Mouse (Mus musculus): Measurements from ENCODE around the gene Ppp3ca. TPM values are rescaled to one million over a fixed set of nuclear protein-coding genes. Genes with fewer than 3 reads are reported as not detected.

Gene Ppp3ca
- total and polyA plus RNA-seq, 3 experiments: 17.4 to 40.6 (median 32.0) TPM

DNA sequence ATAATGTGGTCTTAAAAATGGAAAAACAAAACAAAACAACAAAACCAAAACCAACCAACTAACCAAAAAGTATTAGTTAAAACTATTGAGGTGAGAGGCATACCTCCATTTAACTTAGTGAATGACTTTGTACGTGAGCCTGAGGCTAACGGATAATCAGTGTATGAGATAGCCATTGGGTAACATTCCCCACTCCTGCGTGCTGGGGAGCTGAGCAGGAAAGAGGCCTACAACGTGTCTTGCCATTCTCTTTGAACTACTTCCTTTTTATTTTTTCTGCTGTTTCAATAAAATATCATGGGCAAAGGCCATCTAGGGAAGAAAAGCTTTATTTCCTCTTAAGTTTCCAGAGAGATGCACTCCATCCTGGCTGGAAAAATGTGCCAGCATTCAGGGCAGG is 103.3 kb downstream of the Ppp3ca start:
- Histone ChIP-seq H3K9me3 (replicated peaks; ENCODE audit: insufficient read depth, low read length) (no peaks in the 10 kb centered on the region), H3K4me1 (ENCODE audit: control insufficient read depth in 1 of 2, insufficient read depth in 2 of 2, low read length in 2 of 2) (peaks cover 29 to 32% of the 10 kb centered on the region in 2 experiments), H3K4me3 (ENCODE audit: control insufficient read depth in 1 of 2, insufficient read depth in 1 of 2, low read depth in 2 of 2, low read length in 2 of 2) (no peak overlapping the region), H3K9ac (ENCODE audit: control insufficient read depth, low read depth, low read length, poor library complexity, severe bottlenecking) (no peak overlapping the region), H3K27ac (ENCODE audit: control insufficient read depth, low read depth, low read length) (no peak overlapping the region), H3K27me3 (ENCODE audit: control insufficient read depth in 1 of 2, insufficient read depth in 2 of 2, low read length in 2 of 2) (no peaks in the 10 kb centered on the region), H3K36me3 (ENCODE audit: control insufficient read depth in 1 of 2, insufficient read depth in 2 of 2, low read length in 2 of 2) (peaks cover 0 to 43% of the 10 kb centered on the region in 2 experiments; a peak in 2 of 4 replicates), H3K79me2 (ENCODE audit: control insufficient read depth, insufficient read depth, low read length, poor library complexity) (peaks cover 6% of the 10 kb centered on the region; the same call in 1 of the 2 replicates)
- TF ChIP-seq CTCF (IDR thresholded peaks at IDR 0.05 in 2 of 3, conservative IDR thresholded peaks at IDR 0.05 in 1 of 3; ENCODE audit: control insufficient read depth in 1 of 3, insufficient read depth in 1 of 3, low read depth in 2 of 3, low read length in 3 of 3, poor library complexity in 1 of 3, severe bottlenecking in 1 of 3): no peak
- TF ChIP-seq MAZ (IDR thresholded peaks at IDR 0.05; ENCODE audit: low read depth, low read length): no peak
- no peak for TF ChIP-seq ETS1 (IDR thresholded peaks at IDR 0.05; ENCODE audit: low read depth, low read length)
- TF ChIP-seq ELF1 (IDR thresholded peaks at IDR 0.05; ENCODE audit: low read depth, low read length): no peak
- TF ChIP-seq POLR2A (IDR thresholded peaks at IDR 0.05; ENCODE audit: control insufficient read depth in 1 of 2, insufficient read depth in 1 of 2, low read depth in 1 of 2, low read length in 2 of 2, poor library complexity in 1 of 2): no peak
- no peak for TF ChIP-seq NELFE (IDR thresholded peaks at IDR 0.05; ENCODE audit: low read depth, low read length)
- no peak for TF ChIP-seq MAFK (IDR thresholded peaks at IDR 0.05; ENCODE audit: borderline replicate concordance, low read depth, low read length)
- no peak for DNase-seq (ENCODE audit: low read depth, low spot score)

DNA sequence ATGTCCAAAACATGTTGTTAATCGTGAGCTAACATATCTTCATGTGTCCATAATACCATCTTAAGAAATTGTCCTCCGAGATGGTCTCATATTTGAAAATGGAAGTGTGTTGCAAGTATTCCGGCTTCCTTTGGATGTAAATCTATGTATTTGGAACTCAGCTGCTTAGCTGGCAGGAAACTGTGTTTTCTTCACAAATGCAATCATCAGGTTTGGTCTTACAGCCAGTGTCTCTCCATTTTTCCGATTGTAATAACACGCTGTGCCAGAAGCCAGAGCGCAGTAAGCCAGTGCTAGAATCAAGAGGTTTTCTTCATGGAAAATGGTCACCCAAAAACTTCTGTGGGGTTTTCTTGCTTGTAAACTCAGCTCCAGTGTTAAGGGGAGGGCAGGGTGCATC is 104.3 kb downstream of the Ppp3ca start:
- H3K9me3 ChIP-seq (replicated peaks; ENCODE audit: insufficient read depth, low read length): no peaks in the 10 kb centered on the region
- no peaks in the 10 kb centered on the region for H3K27me3 ChIP-seq (ENCODE audit: control insufficient read depth in 1 of 2, insufficient read depth in 2 of 2, low read length in 2 of 2)
- DNase-seq (ENCODE audit: low read depth, low spot score): no peak
- no peak overlapping the region for H3K27ac ChIP-seq (ENCODE audit: control insufficient read depth, low read depth, low read length)
- TF ChIP-seq ETS1 (IDR thresholded peaks at IDR 0.05; ENCODE audit: low read depth, low read length) (no peak), USF1 (IDR thresholded peaks at IDR 0.05; ENCODE audit: low read depth, low read length) (no peak), MEF2A (IDR thresholded peaks at IDR 0.05; ENCODE audit: extremely low read depth, insufficient replicate concordance, low read depth, low read length, poor library complexity, severe bottlenecking) (no peak), SMC3 (IDR thresholded peaks at IDR 0.05; ENCODE audit: low read depth, low read length) (no peak), USF2 (IDR thresholded peaks at IDR 0.05; ENCODE audit: borderline replicate concordance in 1 of 2, insufficient read depth in 1 of 2, low read depth in 1 of 2, low read length in 2 of 2) (no peak), JUND (IDR thresholded peaks at IDR 0.05; ENCODE audit: low read depth, low read length) (no peak), HCFC1 (IDR thresholded peaks at IDR 0.05; ENCODE audit: low read depth, low read length) (no peak), KAT2A (conservative IDR thresholded peaks at IDR 0.05; ENCODE audit: low read depth, low read length) (no peak), RCOR1 (IDR thresholded peaks at IDR 0.05; ENCODE audit: low read depth, low read length) (no peak), E2F4 (IDR thresholded peaks at IDR 0.05; ENCODE audit: borderline replicate concordance, low read depth, low read length) (no peak), CHD1 (IDR thresholded peaks at IDR 0.05; ENCODE audit: low read depth, low read length) (no peak), BHLHE40 (IDR thresholded peaks at IDR 0.05; ENCODE audit: borderline replicate concordance, low read depth, low read length) (no peak), POLR2AphosphoS5 (IDR thresholded peaks at IDR 0.05; ENCODE audit: borderline replicate concordance, low read depth, low read length) (no peak), GABPA (IDR thresholded peaks at IDR 0.05; ENCODE audit: low read depth, low read length) (no peak), MYB (IDR thresholded peaks at IDR 0.05; ENCODE audit: low read depth, low read length) (no peak), MAX (IDR thresholded peaks at IDR 0.05; ENCODE audit: low read length) (no peak), MAFK (IDR thresholded peaks at IDR 0.05; ENCODE audit: borderline replicate concordance, low read depth, low read length) (no peak), UBTF (IDR thresholded peaks at IDR 0.05; ENCODE audit: borderline replicate concordance, insufficient read depth, low read depth, low read length) (no peak)
- no peak overlapping the region for H3K4me3 ChIP-seq (ENCODE audit: control insufficient read depth in 1 of 2, insufficient read depth in 1 of 2, low read depth in 2 of 2, low read length in 2 of 2)
- H3K9ac ChIP-seq (ENCODE audit: control insufficient read depth, low read depth, low read length, poor library complexity, severe bottlenecking): no peak overlapping the region
- H3K4me1 ChIP-seq (ENCODE audit: control insufficient read depth in 1 of 2, insufficient read depth in 2 of 2, low read length in 2 of 2): peaks cover 24 to 31% of the 10 kb centered on the region in 2 experiments
- H3K36me3 ChIP-seq (ENCODE audit: control insufficient read depth in 1 of 2, insufficient read depth in 2 of 2, low read length in 2 of 2): peaks cover 0 to 37% of the 10 kb centered on the region in 2 experiments; a peak in 2 of 4 replicates
- peaks cover 6% of the 10 kb centered on the region; the same call in 1 of the 2 replicates for H3K79me2 ChIP-seq (ENCODE audit: control insufficient read depth, insufficient read depth, low read length, poor library complexity)

Data from MEL (cell line).